Mouse (Mus musculus) brain, embryonic 18.5 days (tissue): ENCODE data around the gene Pnpla2.
A peak's percentile ranks its signal among the peaks of the same experiment; 100 is the strongest.
"Not testable (repeated sequence)": the region's sequence is repeated elsewhere in the genome, so short reads cannot be mapped to it uniquely, and the experiment has no call there.

Source experiments
- DNase-seq: peaks from one replicate; pipeline ENCODE4 v3.0.0-alpha.2; 2012; ENCODE audit warnings: low read depth, low spot score

The Pnpla2 gene

GRCm38 (mm10) chr7:141431434-141432185 is 23.4 kb upstream of the Pnpla2 start:
- DNase-seq = no peak

- no peak for DNase-seq
Observed at GRCm38 (mm10) chr7:141432186-141432611, 22.8 kb upstream of the Pnpla2 start.

- DNase-seq = no peak
Observed at GRCm38 (mm10) chr7:141432741-141433516, 22.1 kb upstream of the Pnpla2 start.

GRCm38 (mm10) chr7:141433517-141434400 is 21.2 kb upstream of the Pnpla2 start:
- no peak for DNase-seq

DNA sequence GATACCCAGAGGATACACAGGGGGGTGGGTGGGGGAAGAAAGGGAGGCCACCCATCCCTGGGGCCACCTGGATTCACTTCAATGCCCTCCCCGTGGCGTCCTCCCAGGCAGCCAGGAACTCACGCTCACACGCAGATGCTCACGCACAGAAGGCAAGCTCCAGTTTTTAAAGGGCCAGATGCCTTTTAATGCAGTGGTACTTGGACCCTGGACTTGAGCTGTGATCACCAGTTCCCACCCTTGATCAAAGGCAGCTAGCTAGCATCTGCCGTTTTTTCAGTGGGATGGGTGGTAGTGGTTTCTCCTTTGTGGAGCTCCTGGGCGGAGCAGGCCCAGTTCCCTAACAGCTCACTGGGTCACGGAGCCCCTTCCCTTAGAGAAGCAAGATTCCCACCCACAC is 20.5 kb upstream of the Pnpla2 start:
- no peak for DNase-seq

GRCm38 (mm10) chr7:141435129-141435855 is 19.7 kb upstream of the Pnpla2 start:
- DNase-seq = no peak

GRCm38 (mm10) chr7:141435856-141436522 is 19.0 kb upstream of the Pnpla2 start:
- DNase-seq = no peak

GRCm38 (mm10) chr7:141436523-141436892 is 18.5 kb upstream of the Pnpla2 start:
- DNase-seq = no peak

- DNase-seq = peak; percentile 79
Observed at GRCm38 (mm10) chr7:141437178-141438120, 17.5 kb upstream of the Pnpla2 start, which contains the start of gene Slc25a22. Slc25a22 (minus strand) TSS chr7:141437892.

- no peak for DNase-seq
Observed at GRCm38 (mm10) chr7:141438201-141438968, 16.6 kb upstream of the Pnpla2 start.

DNA sequence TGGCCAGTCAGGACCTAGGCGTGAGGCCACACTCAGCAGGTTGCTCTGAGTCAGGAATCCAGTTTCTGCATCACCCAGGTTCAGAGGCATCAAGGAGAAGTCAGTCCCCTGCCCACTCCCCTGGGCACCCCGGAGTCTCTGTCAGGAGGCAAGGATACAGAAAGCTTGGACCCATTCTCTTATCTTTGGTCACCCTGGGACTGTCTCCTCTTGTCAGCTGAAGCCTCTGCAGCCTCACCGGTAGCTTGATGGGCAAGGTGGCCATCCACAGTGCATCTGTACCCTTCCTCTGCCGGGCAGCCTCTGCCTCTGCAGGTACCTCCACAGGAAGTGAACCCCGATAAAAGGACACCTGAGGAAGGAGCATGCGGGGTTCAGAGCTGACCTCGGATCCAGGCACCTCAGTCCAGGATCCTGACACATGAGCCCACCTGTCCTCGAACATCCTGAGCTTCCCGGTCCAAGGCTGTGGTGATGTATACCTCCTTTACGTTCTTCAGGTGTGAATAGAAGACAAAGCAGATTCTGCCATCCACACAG is 15.8 kb upstream of the Pnpla2 start:
- no peak for DNase-seq

DNA sequence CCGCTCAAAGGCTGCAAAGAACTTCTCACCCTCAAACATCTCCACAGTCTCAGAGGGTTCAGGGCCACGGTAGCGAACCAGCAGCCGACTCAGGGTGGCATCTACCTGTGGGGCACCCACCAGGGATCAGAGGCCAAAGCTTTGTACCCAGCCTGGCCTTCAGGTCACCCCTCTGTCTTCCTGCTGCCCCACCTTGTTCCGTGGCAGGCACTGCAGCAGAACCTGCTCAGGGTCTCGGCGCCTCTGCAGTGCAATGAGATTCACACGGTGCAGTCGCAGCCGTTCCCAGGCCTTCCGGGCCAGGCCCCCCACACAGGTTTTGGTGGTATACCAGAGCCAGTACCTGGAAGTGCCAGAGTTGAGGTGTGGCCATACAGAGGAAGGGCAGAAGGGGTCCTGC is 15.2 kb upstream of the Pnpla2 start:
- no peak for DNase-seq

DNA sequence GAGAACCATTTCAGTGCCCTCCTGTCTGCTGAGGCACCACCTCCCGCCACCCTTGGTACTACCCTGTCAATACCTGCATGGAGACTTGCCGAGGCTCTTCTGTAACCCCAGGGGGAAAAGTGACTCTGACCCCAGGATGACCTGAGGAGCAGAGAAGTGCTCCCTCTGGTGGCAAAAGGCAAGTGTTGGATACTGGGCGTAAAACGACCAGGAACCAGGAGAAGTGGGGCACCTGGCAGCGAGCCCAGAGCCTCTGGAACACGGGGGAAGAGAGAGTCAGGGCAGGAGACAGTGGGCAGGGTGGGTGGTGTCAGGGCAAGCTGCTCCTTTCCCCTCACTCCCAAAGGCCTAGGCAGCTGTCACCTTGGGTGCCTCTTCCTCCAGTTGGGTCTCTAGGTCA is 14.4 kb upstream of the Pnpla2 start:
- DNase-seq = no peak

GRCm38 (mm10) chr7:141441460-141441859 is 13.5 kb upstream of the Pnpla2 start:
- no peak for DNase-seq

- DNase-seq = no peak
Observed at GRCm38 (mm10) chr7:141442199-141442598, 12.8 kb upstream of the Pnpla2 start.

DNA sequence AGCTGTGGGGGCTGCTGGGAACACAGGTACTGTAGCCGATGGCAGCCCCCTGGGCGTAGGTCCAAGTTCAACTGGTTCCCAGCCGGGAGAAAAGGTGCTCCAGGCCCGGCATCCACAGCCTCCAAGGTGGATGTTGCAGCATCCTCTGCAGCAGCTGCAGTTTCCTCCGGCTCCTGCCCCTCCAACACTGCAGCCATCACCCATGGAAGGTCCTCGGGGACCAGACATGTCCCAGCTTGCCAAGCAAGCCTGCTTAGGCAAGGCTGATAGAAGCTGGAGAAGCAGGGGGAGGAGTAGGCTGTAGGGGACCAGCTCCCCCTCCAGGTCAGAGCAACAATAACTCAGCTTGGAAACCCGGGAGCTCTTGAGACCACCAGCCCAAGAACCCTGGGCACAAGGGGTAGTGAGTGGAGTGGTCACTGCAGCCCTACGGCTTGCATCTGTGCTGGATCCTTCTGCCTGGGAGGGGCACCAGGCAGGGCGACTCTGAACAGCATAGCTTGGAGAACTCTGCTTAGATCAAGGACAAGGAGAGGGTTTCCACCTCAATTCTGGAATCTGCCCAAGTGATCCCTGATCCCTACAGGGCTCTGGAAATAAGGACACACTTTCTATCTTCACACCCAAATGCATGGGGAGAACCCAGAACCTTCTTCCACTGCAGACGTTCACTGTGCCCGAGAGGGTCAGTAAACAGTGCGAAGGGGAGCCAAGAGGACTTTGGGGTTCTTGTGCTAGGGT is 11.7 kb upstream of the Pnpla2 start:
- no peak for DNase-seq

DNA sequence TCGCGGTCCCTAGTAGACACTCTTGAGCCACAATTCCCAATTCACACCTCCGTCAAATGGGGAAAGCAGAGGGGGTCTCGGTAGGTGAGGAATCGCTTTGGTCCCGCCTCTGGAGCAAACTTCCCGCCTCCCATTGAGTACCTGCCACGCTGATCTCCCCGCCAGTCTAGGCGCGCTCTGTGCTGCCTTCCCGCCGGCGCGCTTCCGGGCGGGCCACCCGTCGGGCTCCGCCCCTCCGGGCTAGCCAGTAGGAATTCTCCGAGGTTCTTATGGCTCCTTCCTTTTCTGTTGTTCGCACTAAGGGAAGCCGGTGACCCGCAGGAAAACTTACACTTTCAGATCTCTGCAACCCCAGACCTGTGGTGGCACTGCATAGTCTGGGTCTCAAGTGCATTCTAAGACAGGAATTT is 11.2 kb upstream of the Pnpla2 start, which contains the start of gene Pidd1:
Pidd1 (minus strand) TSS at position 198 of the 410 bp plus-strand sequence.
- no peak for DNase-seq

DNA sequence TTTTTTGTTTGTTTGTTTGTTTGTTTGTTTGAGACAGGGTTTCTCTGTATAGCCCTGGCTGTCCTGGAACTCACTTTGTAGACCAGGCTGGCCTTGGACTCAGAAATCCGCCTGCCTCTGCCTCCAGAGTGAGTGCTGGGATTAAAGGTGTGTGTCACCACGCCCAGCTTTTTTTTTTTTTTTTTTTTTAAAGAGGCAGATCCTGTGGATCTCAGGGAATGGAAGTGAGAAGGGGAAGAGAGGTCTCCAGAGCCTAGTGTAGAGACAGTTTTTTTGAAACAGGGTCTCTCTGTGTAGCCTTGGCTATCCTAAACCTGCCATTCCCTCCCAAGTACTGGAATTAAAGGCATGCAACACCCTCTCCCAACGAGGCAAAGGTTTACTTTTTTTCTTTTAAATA is 8.6 kb upstream of the Pnpla2 start:
- DNase-seq = not testable (repeated sequence)
